Mouse (Mus musculus) spleen, postnatal 4 days (tissue): ENCODE results near the gene Sucla2.
"Not testable (repeated sequence)": the region's sequence is repeated elsewhere in the genome, so short reads cannot be mapped to it uniquely, and the experiment has no call there.

ENCODE experiments used
- DNase-seq, 2 experiments: peaks; one replicate each; pipeline ENCODE4 v3.0.0; 2022; ENCODE audit warnings: low spot score in 2 of 2

Gene Sucla2

GRCm38 (mm10) chr14:73608668-73609481, 83.8 kb downstream of the Sucla2 start:
- no peak for DNase-seq

DNA sequence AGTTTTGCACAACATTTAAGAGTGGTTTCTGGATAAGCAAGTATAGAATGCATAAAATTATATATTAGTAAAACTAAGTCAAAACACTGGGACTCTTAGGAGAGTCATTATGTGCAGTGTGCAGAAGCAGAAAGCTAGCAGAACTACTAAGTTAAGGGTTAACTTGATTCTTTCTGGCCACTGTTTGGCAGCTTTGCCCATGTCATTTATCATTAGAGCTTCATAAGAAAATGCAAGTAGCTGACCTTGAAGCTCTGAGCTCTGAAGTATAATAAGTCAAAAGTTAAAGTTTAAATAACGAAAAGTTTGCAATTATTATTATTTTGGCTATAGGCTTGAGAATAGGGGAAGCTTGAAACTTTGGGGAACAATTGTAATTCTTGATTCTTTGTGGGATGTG, 89.8 kb downstream of the Sucla2 start:
- DNase-seq = not testable (repeated sequence)

- no peak for DNase-seq
Measured at GRCm38 (mm10) chr14:73620880-73621279, 95.8 kb downstream of the Sucla2 start.

GRCm38 (mm10) chr14:73622988-73623387, 97.9 kb downstream of the Sucla2 start:
- DNase-seq = no peak

- DNase-seq = no peak
Measured at GRCm38 (mm10) chr14:73625469-73625868, 100.3 kb downstream of the Sucla2 start.

- DNase-seq = no peak
Measured at GRCm38 (mm10) chr14:73631511-73631910, 106.4 kb downstream of the Sucla2 start.

DNA sequence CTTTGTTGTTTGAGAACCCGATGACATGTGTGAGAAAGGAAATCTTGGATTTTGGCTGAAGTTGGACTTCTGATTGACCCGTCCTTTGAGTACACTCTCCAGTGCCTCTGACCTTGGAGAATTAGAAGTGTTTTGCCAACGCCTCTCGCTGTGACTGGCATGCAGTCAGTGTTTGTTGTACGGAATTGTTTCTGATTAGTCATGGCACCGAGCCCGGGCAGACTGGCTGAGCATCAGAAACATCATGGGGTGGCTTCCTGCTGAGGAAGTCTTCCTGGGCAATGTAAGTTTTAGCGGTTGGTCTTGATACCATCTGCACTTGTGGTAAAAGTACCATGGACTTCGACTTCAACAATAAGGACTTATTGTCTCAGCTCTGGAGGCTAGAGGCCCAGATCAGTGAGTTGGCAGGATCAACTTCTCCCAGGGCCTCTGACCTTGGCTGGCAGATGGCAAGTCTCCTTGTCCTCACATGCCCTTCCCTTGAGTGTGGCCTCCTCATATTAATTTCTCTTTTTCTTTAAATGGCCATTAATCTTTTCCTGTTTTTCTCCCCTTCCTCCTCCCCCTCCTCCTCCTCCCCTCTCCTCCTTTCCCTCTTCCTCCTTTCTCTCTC, 107.6 kb downstream of the Sucla2 start:
- no peak for DNase-seq

DNA sequence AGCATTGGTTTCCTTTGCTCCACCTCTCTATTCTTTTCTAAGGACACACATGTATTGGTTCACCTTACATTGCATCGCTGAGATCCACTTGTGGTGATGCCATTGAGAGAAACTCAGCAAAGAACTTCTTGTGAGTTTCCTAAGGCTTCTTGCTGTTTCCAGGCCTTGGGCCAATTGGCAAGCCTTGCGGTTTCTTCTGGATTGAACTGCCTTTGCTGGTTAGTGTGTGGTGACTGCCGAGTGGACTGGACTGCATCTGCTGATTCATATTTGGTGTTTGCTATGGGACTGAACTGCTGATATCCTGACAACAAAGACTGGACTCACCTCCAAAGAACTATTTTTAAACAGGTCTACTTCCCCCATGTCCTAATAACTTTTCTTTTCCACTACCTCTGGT, 109.2 kb downstream of the Sucla2 start:
- no peak for DNase-seq

DNA sequence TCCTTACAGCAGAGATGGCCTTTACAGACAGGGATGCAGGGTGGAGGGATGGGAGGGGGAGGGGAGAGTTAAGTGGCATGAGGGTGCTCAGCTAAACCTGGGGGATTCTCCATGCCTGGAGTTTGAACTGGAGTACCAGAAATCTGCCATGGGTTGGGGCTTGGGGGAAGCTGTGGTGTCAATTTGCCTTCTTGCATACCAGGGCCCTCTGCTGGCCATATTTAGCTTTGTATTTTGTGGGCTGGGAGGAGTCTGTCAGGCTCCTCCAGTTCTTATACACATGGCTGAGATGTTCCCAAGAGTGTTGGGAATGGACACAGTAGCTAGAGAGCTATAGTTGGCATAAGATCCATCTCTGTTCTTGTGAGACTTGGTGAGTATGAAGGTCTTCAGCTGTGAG, 112.3 kb downstream of the Sucla2 start:
- no peak for DNase-seq
